Mouse (Mus musculus): ENCODE data around the gene Mrps18b. TPM values are rescaled to one million over a fixed set of nuclear protein-coding genes. Genes with fewer than 3 reads are reported as not detected.

Mrps18b gene
- polyA plus RNA-seq, 1 experiment, result 69.7 TPM

DNA sequence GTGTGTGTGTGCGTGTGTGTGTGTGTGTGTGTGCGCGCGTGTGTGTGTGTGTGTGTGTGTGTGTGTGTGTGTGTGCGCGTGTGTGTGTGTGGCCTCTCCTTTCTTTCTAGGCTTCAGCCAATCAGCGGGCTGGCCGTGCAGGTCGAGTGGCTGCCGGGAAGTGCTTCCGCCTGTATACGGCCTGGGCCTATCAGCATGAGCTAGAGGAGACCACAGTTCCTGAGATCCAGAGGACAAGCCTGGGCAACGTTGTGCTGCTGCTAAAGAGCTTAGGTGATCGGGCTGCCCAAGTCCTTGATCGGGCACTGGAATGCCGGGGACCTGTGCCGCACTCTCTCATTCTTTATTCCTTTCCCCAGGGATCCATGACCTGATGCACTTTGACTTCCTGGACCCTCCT lies 28.5 kb downstream of the Mrps18b start:
- TF ChIP-seq POLR2A (IDR thresholded peaks at IDR 0.05; ENCODE audit: control insufficient read depth, extremely low read depth, insufficient read depth, low read length, poor library complexity) (no peak), CTCF (IDR thresholded peaks at IDR 0.05; ENCODE audit: borderline replicate concordance, control insufficient read depth, extremely low read depth, insufficient read depth, low read length, poor library complexity) (no peak)
- peaks cover 86% of the 10 kb centered on the region for H3K36me3 ChIP-seq (ENCODE audit: control insufficient read depth, insufficient read depth, low read length)
- WGBS, result 96% methylated on average over 9 of the region's 17 CpGs

GRCm38 (mm10) chr17:35883777-35884176 lies 32.4 kb downstream of the Mrps18b start:
- H3K4me1 ChIP-seq (replicated peaks; ENCODE audit: control insufficient read depth, insufficient read depth, low read length), result peaks cover 7% of the 10 kb centered on the region
- no peak overlapping the region for H3K4me3 ChIP-seq (ENCODE audit: control insufficient read depth, insufficient read depth, low read length)
- no peak overlapping the region for H3K27ac ChIP-seq (ENCODE audit: control insufficient read depth, insufficient read depth, low read length)
- H3K27me3 ChIP-seq (ENCODE audit: control insufficient read depth, insufficient read depth, low read length), result no peaks in the 10 kb centered on the region
- peaks cover 52% of the 10 kb centered on the region for H3K36me3 ChIP-seq (ENCODE audit: control insufficient read depth, insufficient read depth, low read length)
- DNase-seq, result no peak
- WGBS, result 99% methylated on average over 14 of the region's 14 CpGs
- TF ChIP-seq CTCF (IDR thresholded peaks at IDR 0.05; ENCODE audit: borderline replicate concordance, control insufficient read depth, extremely low read depth, insufficient read depth, low read length, poor library complexity), result no peak
- no peak for TF ChIP-seq POLR2A (IDR thresholded peaks at IDR 0.05; ENCODE audit: control insufficient read depth, extremely low read depth, insufficient read depth, low read length, poor library complexity)

More for the DNA sequence above, 28.5 kb downstream of the Mrps18b start:
- H3K4me1 ChIP-seq (replicated peaks; ENCODE audit: control insufficient read depth, insufficient read depth, low read length), result no peaks in the 10 kb centered on the region
- H3K4me3 ChIP-seq (ENCODE audit: control insufficient read depth, insufficient read depth, low read length), result no peak overlapping the region
- DNase-seq, result no peak
- H3K27ac ChIP-seq (ENCODE audit: control insufficient read depth, insufficient read depth, low read length), result no peak overlapping the region
- H3K27me3 ChIP-seq (ENCODE audit: control insufficient read depth, insufficient read depth, low read length), result no peaks in the 10 kb centered on the region

- 97% methylated on average over 17 of the region's 17 CpGs for WGBS
- H3K36me3 ChIP-seq (ENCODE audit: control insufficient read depth, insufficient read depth, low read length), result peaks cover 44% of the 10 kb centered on the region
- no peak for DNase-seq
- no peak overlapping the region for H3K27ac ChIP-seq (ENCODE audit: control insufficient read depth, insufficient read depth, low read length)
- no peaks in the 10 kb centered on the region for H3K27me3 ChIP-seq (ENCODE audit: control insufficient read depth, insufficient read depth, low read length)
- no peak overlapping the region for H3K4me3 ChIP-seq (ENCODE audit: control insufficient read depth, insufficient read depth, low read length)
- TF ChIP-seq CTCF (IDR thresholded peaks at IDR 0.05; ENCODE audit: borderline replicate concordance, control insufficient read depth, extremely low read depth, insufficient read depth, low read length, poor library complexity), result no peak
- TF ChIP-seq POLR2A (IDR thresholded peaks at IDR 0.05; ENCODE audit: control insufficient read depth, extremely low read depth, insufficient read depth, low read length, poor library complexity), result no peak
- peaks cover 7% of the 10 kb centered on the region for H3K4me1 ChIP-seq (replicated peaks; ENCODE audit: control insufficient read depth, insufficient read depth, low read length)
Observed at GRCm38 (mm10) chr17:35882924-35883323, 33.3 kb downstream of the Mrps18b start.

DNA sequence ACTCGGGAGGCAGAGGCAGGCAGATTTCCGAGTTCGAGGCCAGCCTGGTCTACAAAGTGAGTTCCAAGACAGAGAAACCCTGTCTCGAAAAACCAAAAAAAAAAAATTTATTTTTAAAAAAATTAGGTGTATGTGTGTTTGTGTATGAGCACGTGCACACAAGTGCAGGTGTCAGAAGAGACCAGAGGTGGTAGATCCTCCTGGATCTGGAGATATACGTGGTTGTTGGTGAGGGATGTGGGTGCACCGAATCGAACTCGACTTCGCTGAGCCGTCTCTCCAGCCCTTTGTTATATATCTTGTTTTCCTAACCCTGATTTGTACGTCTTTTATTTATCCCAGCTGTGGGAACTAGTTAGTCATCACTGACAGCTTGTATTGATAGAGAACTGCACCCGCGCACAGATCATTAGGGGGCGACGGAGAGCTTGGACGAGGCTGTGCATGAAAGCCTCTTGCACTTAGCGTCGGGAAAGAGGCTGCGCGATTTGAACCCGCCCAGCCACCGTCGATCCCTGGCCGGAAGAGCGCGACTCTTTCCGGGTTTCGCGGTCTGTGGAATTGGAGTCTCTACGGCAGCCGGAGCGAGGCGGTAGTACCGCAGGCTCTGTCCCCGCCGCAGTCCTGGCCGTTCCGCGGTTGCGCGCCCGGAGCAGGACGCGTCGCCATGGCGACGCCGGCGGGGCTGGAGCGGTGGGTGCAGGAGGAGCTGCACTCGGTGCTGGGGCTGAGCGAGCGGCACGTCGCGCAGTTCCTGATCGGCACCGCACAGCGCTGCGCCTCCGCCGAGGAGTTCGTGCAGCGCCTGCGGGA lies 36.7 kb downstream of the Mrps18b start, which contains the start of gene Dhx16:
Gene Dhx16 (plus strand): TSS at position 575 of the 813 bp plus-strand sequence.
- Histone ChIP-seq H3K36me3 (ENCODE audit: control insufficient read depth, insufficient read depth, low read length) (peaks cover 34% of the 10 kb centered on the region), H3K4me3 (ENCODE audit: control insufficient read depth, insufficient read depth, low read length) (peak within 1 kb of the TSS; percentile 72), H3K27ac (ENCODE audit: control insufficient read depth, insufficient read depth, low read length) (no peak within 1 kb of the TSS), H3K4me1 (replicated peaks; ENCODE audit: control insufficient read depth, insufficient read depth, low read length) (peaks cover 7% of the 10 kb centered on the region), H3K27me3 (ENCODE audit: control insufficient read depth, insufficient read depth, low read length) (no peaks in the 10 kb centered on the region)
- DNase-seq, result peak; percentile 97
- WGBS, result 6% methylated on average over 66 of the region's 66 CpGs
- TF ChIP-seq CTCF (IDR thresholded peaks at IDR 0.05; ENCODE audit: borderline replicate concordance, control insufficient read depth, extremely low read depth, insufficient read depth, low read length, poor library complexity) (peak; percentile 60; the same call in 1 of the 2 replicates), POLR2A (IDR thresholded peaks at IDR 0.05; ENCODE audit: control insufficient read depth, extremely low read depth, insufficient read depth, low read length, poor library complexity) (0 out of 2 replicates have a peak, but pooled peaks have one; percentile 31)

DNA sequence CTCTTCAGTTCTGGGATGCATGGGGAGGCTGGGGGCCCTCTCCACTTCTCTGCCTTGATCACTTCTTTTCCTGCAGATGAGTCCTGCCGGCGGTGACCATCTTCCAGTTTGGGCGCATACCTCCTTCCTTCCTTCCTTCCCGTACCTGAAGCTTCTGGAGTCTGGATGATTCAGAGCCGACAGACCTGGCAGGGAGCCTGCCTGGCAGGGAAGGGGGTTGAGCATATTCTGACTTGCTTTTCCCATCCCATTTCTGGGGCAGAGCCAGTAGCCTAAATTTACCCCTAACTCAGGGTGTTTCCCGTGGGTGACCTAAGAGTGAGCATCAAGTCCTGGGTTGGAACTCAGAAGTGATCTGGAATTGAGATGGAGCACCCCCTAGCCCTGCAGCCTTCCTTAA lies 41.5 kb downstream of the Mrps18b start:
- H3K27me3 ChIP-seq (ENCODE audit: control insufficient read depth, insufficient read depth, low read length), result no peaks in the 10 kb centered on the region
- H3K4me3 ChIP-seq (ENCODE audit: control insufficient read depth, insufficient read depth, low read length), result no peak overlapping the region
- DNase-seq, result no peak
- TF ChIP-seq POLR2A (IDR thresholded peaks at IDR 0.05; ENCODE audit: control insufficient read depth, extremely low read depth, insufficient read depth, low read length, poor library complexity) (no peak), CTCF (IDR thresholded peaks at IDR 0.05; ENCODE audit: borderline replicate concordance, control insufficient read depth, extremely low read depth, insufficient read depth, low read length, poor library complexity) (no peak)
- WGBS, result 93% methylated on average over 6 of the region's 6 CpGs
- peaks cover 21% of the 10 kb centered on the region for H3K36me3 ChIP-seq (ENCODE audit: control insufficient read depth, insufficient read depth, low read length)
- H3K4me1 ChIP-seq (replicated peaks; ENCODE audit: control insufficient read depth, insufficient read depth, low read length), result peaks cover 19% of the 10 kb centered on the region
- no peak overlapping the region for H3K27ac ChIP-seq (ENCODE audit: control insufficient read depth, insufficient read depth, low read length)

GRCm38 (mm10) chr17:35873774-35874519 lies 42.2 kb downstream of the Mrps18b start:
- peak; percentile 89 for DNase-seq

More at GRCm38 (mm10) chr17:35873774-35874519, 42.2 kb downstream of the Mrps18b start:
- 40% methylated on average over 21 of the region's 21 CpGs for WGBS
- Histone ChIP-seq H3K4me3 (ENCODE audit: control insufficient read depth, insufficient read depth, low read length) (no peak overlapping the region), H3K27me3 (ENCODE audit: control insufficient read depth, insufficient read depth, low read length) (no peaks in the 10 kb centered on the region), H3K27ac (ENCODE audit: control insufficient read depth, insufficient read depth, low read length) (peak overlapping the region; percentile 14; the same call in 1 of the 2 replicates), H3K36me3 (ENCODE audit: control insufficient read depth, insufficient read depth, low read length) (peaks cover 21% of the 10 kb centered on the region), H3K4me1 (replicated peaks; ENCODE audit: control insufficient read depth, insufficient read depth, low read length) (peaks cover 17% of the 10 kb centered on the region)
- 0 out of 2 replicates have a peak, but pooled peaks have one; percentile 22 for TF ChIP-seq POLR2A (IDR thresholded peaks at IDR 0.05; ENCODE audit: control insufficient read depth, extremely low read depth, insufficient read depth, low read length, poor library complexity)
- peak; percentile 90 for TF ChIP-seq CTCF (IDR thresholded peaks at IDR 0.05; ENCODE audit: borderline replicate concordance, control insufficient read depth, extremely low read depth, insufficient read depth, low read length, poor library complexity)
